Mouse (Mus musculus): ENCODE results near the gene Ptpn1. TPM values are rescaled to one million over a fixed set of nuclear protein-coding genes. Genes with fewer than 3 reads are reported as not detected.
A peak's percentile ranks its signal among the peaks of the same experiment; 100 is the strongest.

The Ptpn1 gene
- total RNA-seq, 2 experiments from 2014 or later: 56.6 to 64.4 TPM

GRCm38 (mm10) chr2:167920041-167920440, 11.8 kb upstream of the Ptpn1 start:
- no peak for DNase-seq (ENCODE audit: low spot score in 2 of 2)

GRCm38 (mm10) chr2:167920960-167921495, 10.8 kb upstream of the Ptpn1 start:
- DNase-seq (ENCODE audit: low spot score in 2 of 2): no peak

GRCm38 (mm10) chr2:167921823-167922222, 10.0 kb upstream of the Ptpn1 start:
- DNase-seq (ENCODE audit: low spot score in 2 of 2): no peak

GRCm38 (mm10) chr2:167924011-167924410, 7.8 kb upstream of the Ptpn1 start:
- no peak for DNase-seq (ENCODE audit: low spot score in 2 of 2)

DNA sequence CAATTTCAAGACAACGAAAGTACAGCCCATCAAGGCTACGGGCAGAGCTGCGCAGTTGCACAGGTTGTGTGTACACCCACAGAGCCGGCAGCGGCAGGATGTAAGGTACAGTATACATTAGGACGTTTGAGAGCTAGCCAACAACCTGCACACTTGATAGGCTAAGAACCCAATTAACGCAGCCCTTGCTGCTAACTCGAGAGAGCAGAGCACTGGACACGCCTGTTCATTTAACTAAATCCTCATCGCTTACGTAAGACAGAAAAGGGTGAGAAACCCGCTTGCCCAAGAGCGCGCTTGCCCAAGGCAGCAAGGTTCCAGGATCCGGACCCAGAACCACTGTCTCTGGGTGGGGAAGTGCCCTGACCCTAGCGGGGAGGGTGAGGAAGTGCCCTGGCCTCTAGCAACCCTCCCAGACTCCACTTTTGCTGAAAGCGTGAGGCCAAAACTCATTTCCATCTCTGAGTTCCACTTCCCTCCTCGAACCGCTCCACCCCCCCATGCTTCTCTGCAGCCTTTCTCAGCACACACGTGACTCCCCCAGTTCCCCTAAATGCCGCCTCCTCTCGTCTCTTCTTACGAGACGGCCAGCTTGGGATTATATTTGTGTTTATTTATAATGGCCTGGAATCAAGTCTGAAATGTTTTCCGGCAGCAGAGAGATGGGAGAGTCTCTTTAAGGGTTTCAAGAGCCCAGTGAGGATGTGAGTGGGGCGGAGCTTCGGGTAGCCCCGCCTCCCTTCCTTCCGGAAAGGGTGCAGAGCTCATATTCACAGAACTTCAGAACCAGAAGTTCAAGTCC, 6.9 kb upstream of the Ptpn1 start:
- peak; percentile 77 to 81 for DNase-seq (ENCODE audit: low spot score in 2 of 2)

- peak in 1 of 2 experiments; percentile 19 for DNase-seq (ENCODE audit: low spot score in 2 of 2)
Observed at GRCm38 (mm10) chr2:167925841-167926800, 5.7 kb upstream of the Ptpn1 start.

- DNase-seq (ENCODE audit: low spot score in 2 of 2): no peak
Observed at GRCm38 (mm10) chr2:167928002-167928526, 3.8 kb upstream of the Ptpn1 start.

- no peak for DNase-seq (ENCODE audit: low spot score in 2 of 2)
Observed at GRCm38 (mm10) chr2:167928972-167929371, 2.9 kb upstream of the Ptpn1 start.

DNA sequence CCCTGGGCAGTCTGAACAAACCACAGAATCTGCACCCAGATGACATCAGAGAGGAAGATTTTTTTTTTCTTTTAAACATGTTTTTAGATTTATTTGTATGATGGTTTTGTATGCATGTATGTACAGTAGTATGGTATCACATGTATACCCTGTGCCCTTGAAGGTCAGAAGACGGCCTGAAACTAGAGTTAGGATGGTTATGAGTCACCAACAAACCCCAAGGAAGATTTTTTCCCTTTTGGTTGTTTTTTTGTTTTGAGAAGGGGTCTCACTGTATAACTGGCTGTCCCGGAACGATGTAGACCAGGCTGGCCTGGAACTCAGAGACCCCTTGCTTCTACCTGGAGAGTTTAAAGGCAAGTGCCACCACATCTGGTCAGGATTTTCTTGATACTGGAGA, 882 bp upstream of the Ptpn1 start:
- DNase-seq (ENCODE audit: low spot score in 2 of 2): no peak

DNA sequence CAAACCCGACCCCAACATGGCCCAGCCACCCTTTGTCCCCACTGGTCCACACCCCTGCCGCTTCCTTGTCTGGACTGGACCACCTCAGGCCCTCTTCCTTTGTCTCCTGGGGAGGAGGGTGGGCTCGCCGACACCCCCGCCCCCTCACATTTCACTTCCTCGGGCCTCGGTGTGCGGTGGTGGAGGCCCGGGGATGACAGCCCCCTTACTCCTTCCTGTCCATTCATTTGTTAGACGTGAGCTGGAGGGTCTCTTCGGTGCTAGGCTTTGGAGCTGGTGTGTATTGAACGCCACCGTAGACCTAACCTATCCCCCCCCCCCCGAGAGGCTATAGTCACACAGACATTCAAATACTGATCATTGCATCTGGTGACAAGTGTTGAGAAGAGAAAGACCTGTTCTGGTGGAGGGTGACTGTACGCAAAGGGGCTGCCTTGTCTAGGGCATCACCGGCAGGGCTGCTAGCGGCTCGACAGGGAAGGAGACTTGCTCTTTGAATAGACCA, 922 bp downstream of the Ptpn1 start:
- DNase-seq (ENCODE audit: low spot score in 2 of 2): no peak

GRCm38 (mm10) chr2:167933397-167933796, 1.5 kb downstream of the Ptpn1 start:
- DNase-seq (ENCODE audit: low spot score in 2 of 2): no peak

DNA sequence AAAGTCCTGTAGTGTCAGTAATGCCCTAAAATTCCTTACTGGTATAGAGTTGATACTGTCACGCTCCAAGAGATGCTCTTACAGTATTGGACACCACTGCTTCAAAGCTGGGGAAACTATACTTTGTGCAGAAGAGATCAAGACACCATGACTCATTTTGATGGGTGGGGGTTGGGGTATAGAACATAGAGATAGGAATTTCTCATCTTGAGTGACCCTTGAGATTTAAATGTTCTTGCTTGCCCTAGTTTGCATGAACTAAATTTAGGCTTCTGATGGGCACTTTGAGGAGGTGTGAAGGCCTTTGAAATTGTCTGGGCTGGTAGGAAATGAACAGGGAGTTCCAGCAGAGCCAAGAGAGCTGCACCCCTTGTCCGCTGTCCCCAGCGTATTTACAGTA, 4.1 kb downstream of the Ptpn1 start:
- DNase-seq (ENCODE audit: low spot score in 2 of 2): no peak

DNA sequence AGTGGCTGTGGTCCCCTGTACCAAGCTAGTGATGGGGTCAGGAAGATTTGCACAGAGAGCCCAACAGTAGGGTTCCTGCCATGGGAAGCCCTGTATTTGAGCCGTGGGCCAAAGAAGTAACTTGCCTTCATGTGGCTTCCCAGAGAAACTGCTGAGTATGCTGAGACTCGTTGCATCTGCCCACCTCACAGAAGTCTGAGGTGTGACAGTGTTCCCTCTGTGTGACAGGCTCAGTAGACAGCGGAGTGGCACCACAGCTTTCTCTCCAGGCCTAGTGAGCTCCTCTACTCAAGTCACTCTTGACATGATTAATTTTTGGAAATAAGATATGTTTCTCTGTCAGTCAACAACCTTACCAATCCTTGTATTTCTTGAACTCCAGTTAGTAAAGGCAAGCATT, 6.9 kb downstream of the Ptpn1 start:
- no peak for DNase-seq (ENCODE audit: low spot score in 2 of 2)

DNA sequence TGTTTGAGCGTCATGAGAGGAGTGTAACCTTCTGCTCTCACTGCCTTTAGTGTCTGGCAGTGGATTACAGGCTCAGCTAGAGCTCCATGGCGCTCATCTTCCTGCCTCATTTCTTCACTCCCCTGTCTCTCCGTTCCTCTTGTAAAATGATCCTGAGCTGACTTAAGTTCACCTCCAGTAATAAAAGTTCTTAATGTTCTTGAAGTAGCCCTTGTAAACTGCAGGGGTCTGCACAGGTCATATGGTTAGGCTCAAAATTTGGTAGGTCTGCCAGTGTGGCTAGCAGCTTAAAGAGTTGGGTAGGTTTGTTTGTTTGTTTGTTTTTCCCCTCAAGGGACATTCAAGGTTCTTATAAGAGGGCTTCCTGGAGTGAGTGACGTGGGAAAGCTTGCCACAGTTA, 7.3 kb downstream of the Ptpn1 start:
- no peak for DNase-seq (ENCODE audit: low spot score in 2 of 2)

GRCm38 (mm10) chr2:167939632-167940399, 8.0 kb downstream of the Ptpn1 start:
- DNase-seq (ENCODE audit: low spot score in 2 of 2): no peak

GRCm38 (mm10) chr2:167940636-167941035, 8.8 kb downstream of the Ptpn1 start:
- no peak for DNase-seq (ENCODE audit: low spot score in 2 of 2)

GRCm38 (mm10) chr2:167941320-167941719, 9.5 kb downstream of the Ptpn1 start:
- no peak for DNase-seq (ENCODE audit: low spot score in 2 of 2)

GRCm38 (mm10) chr2:167941745-167942176, 9.9 kb downstream of the Ptpn1 start:
- no peak for DNase-seq (ENCODE audit: low spot score in 2 of 2)

- DNase-seq (ENCODE audit: low spot score in 2 of 2): peak; percentile 47 to 63
Observed at GRCm38 (mm10) chr2:167942199-167942925, 10.5 kb downstream of the Ptpn1 start.

Data from adrenal gland, adult 18-20 months (tissue).